Mouse (Mus musculus) liver (tissue): Measurements from ENCODE around the gene Syne1.

Experiments used
- DNase-seq: peaks from one replicate; pipeline ENCODE4 v3.0.0-alpha.2; 2020; ENCODE audit warnings: mixed read lengths

The Syne1 gene

DNA sequence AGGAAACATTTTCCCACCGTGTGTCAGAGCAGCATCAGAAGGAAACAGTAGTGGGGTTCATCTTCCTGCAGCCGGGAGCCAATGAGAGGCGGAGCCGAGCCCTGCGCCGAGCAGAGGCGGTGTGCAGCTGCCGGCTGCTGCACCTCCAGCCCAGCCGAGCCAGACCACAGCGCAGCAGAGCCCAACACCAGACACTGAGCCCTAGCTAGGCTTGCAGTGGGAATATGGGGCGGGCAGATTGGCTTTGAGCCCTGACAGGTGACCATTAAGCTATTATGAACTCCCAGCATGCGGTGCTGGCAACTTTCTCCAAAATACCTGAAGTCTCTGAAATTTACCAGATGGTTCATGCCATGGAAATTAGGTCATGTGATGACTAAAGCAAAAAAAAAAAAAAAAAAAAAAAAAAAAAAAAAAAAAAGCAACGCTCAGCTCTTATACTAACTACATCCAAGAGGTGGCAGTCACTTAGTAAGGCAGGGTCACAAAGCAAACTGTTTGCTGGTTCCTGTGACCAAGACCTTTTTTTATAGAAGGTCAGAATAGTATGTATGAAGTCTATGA, 356.5 kb downstream of the Syne1 start:
- DNase-seq, result peak; percentile 81

DNA sequence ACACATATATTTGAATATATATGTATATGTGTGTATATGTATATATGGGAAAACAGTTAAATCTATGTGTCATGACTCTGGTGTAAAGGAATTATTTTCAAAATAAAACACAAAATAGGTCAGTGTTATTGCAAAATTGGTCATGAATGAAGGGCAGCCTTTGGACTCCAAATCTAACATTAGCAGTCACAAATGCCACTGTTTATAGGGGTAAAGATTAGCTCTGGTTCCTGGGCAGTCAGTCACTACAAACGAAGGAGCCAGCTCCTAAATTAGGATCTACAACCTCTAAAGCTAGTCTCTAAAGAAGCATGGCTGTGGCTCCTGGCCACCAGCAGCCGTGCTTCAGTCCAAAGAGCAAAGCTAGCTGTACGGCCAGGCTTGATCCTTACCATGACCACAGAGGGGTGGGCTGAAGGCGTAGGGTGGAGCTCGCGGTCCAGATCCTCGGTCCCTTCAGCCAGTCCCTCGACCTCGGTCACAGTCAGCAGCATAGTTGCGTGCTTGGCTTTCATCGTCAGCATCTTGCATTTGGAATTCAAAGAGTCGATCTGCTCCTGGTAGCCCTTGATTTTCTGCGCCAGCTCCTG, 357.1 kb downstream of the Syne1 start:
- peak; percentile 65 for DNase-seq

DNA sequence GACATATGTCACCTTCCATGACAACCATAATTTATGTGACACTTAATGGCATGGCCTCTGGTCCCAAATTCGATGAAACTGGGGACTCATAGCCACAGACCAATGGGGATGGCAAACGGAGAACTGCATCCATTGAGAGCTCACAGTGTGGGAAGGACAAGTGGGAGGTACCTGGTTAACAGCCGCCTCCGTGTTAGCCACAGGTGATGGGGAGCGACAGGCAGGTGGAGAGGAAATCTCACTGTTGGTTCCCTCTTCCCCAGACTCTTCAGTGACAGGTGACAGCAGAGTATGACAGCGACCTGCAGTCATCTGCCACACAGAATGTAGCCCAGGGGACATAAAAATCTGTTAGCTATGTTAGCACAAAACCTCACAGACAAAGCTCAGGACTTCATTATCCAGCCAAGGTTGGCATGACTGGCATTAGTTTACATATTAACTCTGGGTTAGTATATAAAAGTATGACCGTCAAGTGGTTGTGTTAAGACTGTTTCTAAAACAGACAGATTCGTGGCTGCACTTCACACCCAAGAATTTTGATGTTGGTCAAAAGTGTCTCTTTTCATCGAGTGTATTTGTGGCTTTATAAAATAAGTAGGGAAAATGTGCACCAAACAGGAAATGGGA, 358.3 kb downstream of the Syne1 start:
- no peak for DNase-seq

DNA sequence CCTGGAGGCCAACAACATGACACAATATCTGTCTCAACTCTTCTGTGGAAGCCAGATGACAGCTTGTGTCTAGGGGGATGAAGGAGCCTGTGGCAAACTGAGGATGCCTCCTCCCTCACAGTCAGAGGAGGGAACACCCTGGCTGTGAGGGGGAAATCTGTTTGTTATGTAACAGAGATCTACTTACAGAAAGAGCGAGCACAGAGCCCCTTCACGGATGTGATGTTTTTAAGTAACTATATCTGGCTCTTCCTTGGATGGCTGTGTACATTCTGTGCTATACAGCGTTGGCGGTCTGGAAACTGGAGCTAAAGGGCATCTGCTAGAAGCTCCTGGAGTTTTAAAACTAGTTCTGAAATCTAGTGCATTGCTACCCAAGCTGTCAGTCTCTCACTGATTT, 360.5 kb downstream of the Syne1 start:
- DNase-seq, result no peak

DNA sequence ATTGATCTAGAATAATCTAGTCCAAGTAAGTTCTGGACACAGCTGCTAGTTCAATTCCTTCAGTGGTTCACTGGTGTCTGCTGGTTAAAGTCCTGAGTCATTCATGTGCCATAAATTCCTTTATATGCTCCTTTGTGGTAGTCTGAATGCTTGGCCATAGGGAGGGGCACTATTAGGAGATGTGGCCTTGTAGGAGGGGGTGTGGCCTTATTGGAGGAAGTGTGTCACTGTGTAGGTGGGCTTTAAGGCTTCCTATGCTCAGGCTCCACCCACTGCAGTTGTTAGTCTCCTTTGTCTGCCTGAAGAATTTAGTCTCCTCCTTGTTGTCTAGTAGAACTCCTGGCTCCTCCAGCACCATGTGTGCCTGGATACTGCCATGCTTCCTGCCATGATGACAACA, 362.4 kb downstream of the Syne1 start:
- no peak for DNase-seq

DNA sequence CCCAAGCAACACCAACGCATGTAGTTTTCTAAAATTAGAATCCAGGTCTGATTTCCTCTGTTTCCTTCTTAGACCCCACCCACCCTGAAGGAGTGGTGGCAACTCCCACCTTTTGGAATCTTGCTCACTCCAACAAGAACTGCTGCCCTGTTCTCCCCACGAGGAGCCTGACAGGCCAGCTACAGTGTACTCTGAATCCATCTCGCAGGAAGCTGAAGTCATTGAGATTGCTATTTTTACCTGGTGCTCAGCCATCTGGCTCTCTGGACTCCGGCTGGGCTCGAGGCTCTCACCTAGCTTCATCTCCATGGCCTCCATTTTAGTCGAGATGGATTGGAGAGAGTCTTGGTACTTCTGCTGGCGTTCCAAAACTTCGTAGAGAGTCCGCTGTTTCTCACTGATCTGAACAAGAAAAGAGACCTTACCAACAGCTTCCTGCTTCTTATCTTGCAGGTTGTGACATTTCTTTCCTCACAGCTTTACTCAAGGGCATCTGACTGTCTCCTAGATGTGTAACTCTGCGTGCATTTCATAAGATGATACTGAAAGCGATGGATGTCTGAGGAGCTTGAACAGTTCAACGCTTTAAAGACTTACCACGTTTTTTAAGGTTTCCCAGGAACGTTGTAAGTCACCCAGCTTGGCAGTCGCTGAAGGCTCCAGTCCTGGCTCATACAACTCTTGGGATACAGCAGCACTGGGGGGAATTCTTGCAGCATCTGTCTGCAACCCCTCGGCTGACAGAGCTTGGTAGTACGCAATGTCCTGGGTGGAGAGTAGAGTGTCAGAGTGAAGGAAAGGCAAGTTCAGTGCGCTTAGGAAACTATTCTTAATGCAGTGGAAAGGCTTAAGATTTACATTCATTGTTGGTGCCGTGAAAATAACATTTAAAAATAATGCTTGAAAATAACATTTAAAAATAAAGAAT, 365.9 kb downstream of the Syne1 start:
- DNase-seq, result no peak

DNA sequence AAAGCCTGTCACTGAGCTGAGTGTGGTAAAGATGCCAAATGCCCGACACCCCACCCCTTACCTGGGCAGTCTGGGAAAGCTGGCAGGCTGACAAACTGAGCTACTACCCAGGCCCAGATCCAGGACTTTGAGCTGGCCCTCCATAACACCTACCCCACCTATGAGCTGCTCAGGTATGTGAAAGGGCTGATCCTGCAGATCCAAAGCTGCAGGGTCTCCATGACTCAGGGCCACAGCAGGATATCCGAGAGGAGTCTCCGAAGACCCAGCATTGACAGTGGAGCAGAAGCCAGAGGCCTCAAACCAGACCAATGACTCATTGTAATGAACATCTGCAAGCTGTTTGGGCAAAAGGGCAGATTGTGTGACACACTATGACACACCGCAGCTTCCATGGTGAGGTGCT, 369.5 kb downstream of the Syne1 start:
- no peak for DNase-seq

DNA sequence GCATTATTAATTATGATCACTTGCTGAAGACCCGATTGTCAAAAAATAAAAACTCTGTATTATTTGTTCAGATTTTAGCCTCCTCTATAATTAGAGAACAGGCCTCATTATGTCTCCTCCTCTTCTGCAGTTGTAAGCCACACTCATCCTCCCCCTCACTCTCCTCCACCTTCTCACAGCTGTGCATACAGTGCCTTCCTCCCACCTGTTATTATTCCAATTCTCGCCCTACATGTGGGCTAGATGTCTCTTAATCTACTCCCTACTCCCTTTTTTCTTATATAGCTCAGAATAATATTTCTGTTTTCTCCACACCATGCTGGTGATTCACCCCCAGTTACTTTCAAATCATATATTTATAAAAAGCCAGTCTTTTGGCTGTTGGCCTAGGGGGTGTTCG, 371.4 kb downstream of the Syne1 start:
- DNase-seq, result no peak

DNA sequence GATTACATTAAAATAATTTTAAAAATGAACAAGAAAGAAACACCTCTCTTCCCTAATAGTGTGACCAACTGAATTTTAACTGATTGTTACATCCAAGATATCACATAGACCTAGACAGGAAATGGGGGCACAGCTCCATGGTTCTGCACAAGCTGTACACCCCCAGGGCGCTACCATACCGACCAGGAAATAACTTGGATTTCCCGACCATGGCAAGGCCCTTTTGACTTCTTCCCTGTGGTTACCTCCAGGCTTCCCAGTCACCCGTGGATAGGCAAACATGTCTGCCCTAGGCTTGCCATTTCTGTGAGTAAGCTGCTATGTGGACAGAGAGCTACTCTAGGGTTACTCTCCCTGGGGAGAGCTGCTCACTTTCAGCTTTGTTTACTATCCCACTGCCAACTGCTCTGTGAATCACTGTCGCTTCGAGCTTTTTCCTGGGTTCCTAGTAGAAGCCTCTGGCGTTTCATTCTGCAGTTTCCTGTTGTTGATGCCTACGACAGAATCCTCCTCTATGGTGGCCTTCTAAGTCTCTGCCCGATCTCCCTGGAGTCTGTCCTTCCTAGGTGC, 373.8 kb downstream of the Syne1 start:
- DNase-seq, result no peak

DNA sequence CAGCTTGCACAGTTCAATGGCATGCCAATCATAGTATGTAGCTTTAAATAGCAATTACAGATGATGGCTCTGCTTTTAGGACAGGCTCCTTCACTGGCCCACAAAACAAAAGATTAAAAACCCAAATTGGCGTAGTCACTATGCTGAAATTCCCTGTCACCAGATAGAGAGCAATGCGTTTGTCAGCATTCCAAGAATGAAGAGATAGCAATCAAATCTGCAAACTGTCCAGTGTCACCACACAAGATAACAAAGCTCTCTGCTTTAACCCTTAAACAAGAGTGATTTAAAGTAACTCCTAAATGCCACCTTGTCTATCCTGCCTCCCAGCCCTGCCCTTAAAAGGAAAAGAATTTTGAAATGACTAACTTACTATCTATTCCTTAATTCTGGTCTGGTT, 374.9 kb downstream of the Syne1 start:
- no peak for DNase-seq

DNA sequence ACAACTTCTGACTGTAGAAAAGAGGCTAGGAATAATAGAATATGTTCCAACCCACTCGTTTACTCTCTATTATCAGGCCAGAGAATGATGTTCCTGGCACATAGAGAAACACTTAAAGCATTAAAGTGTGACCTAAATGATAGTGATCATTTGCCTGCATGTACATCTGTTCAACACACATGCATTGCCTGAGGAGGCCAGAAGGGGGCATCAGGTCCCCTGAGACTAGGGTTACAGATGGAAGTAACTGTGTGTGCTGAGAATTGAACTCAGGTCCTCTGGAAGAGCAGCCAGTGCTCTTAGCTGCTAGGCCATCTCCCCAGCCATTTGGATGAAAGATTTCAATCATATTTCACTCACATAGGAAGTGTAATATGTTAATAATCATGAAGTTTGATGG, 380.9 kb downstream of the Syne1 start:
- peak; percentile 16 for DNase-seq

DNA sequence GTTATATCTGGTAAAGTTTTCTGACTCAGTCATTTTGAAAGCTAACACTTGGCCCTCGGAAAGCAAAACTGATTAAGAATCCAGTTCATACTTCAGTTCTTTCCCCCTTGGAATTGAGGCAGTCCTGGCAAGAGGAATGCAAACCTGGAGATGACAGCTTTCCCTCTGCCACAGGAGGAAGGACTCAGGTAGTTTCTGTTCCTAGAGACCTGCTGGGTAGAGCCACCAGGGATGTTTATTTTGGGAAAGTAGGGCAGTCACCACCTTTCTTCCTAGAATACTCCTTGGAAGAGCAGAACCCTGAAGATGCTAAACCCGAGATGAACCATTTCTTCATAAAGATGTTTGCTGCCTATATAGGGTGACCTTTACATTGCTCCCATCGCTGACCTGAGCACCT, 383.8 kb downstream of the Syne1 start:
- DNase-seq, result no peak

DNA sequence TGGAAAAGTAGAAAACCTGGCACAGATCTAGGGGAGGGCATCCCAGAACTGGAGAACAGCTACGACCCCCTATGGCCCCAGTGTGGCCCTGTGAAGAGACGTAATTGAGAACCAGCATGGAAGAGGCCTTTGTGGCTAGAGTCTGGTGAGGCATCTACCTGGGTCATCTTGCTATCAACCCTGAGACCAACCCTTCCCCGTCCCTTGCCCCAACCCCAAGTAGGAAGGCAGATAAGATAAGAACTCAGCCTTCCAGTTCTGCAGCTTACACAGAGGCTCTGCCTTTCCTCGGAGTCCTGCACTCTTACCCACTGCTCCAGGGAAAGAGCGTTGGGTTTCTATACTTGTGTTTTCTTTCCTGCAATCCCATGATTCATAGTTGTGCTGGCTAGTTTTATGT, 385.8 kb downstream of the Syne1 start:
- DNase-seq, result peak; percentile 14

DNA sequence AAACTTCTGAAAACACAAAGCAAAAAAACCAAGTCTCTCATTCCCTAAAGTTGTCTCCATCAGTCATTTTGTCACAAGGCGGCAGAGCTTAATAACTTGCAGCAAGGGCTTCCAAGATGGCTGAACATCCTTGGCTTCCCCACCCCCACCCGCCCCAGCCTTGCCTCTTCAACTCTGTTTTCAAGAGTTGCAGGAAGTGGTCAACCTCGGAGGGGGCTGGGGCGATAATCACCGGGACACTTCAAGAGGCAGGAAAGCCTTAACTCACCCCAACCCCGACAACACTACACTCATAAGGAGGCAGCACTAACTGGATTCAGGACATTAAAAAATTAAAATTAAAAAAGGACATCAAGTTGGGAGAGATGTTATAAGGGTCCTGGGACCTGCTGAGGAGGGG, 387.5 kb downstream of the Syne1 start:
- peak; percentile 52 for DNase-seq

DNA sequence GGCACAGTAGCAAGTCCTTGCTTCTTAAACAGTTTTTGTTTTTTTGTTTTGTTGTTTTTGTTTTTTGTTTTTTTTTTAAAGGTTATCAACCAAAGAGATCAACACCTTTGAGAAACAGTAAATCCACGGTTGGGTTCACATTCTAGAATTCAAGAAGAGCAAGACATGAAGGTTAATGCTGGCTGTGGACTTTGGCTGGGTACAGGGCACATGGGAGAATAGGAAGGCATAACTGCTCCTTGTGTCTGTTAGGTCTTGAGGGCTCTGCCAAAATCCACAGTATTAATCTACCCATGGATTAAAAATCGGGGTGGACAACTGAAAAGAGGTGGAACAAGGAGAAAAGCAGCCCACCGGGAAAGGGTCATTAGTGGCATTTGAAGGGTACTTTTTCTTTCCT, 388.0 kb downstream of the Syne1 start:
- no peak for DNase-seq

DNA sequence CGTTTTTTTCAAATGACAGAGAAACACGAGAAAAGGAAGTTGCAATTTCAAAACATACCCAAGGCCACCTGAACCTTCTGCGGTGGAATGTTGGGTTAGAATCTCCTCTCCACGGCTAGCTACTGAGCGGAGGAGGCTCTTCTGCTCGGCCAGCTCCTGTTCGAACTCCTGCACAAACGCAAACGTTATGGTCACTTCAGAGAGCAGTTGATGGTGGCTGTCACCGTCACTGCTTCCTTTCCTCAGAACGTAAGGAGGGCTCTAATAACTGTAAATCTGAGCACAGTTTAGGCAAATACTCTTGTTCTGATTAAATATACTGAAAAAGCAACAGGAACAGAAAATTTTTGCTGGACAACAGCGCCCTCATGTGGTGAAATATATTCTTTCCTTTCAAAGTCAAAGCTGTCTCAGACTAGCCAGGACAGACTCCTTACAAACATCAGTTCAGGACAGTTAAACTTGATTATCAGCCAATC, 389.8 kb downstream of the Syne1 start:
- DNase-seq, result peak; percentile 17

DNA sequence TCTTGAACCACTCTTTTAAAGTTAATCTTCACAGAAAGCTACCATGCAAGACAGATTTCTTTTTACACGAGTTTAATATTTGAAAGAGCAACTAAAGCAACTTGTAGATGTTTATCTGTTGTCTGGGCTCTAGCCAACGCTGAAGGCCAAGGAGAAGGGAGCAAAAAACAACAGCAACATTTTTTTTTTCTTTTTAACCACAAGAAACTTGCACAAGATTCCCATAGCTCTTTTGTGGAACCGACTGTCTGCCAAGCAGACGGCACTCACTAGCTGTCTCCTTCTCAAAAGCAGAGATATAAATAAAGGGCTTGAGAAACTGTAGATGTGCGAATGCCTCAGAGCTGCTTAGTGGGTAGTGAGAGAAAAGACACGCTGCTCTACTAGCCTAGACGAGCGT, 391.6 kb downstream of the Syne1 start:
- DNase-seq, result no peak

DNA sequence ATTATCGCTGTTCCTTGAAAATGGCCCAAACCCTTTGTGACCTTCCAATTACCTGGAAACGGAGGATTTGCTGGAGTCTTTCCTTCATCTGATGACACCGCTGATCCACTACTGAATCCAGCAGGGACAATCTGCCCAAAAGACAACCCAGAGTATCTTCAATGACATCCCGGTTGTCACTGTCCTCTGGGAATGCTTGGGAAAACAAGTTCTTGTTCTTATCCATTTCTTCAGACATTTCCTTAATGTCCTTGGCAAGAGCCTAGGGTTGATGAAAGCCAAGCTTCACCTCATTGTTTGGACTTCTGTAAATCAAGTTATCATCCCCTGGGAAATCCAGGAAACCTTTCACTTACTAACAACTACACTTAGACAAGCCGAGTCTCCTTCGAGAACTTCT, 398.2 kb downstream of the Syne1 start:
- no peak for DNase-seq

DNA sequence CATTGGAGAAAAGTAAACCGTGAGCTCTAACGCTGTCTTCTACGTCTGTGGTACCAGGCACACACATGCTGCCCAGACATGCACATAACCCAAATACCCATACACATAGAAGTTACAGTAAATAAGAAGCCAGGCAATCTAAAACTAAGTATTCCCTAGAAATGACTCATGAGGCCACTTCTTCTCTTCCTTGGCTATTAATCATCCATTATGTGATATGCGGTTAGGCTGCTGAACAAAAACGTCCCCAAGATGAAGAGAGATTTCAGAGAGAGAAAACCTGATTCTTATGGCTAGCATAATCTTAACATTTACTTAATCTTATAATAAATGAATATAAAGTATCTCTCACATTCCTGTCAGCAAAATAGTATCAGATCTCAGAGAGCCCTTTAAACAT, 409.8 kb downstream of the Syne1 start:
- no peak for DNase-seq

DNA sequence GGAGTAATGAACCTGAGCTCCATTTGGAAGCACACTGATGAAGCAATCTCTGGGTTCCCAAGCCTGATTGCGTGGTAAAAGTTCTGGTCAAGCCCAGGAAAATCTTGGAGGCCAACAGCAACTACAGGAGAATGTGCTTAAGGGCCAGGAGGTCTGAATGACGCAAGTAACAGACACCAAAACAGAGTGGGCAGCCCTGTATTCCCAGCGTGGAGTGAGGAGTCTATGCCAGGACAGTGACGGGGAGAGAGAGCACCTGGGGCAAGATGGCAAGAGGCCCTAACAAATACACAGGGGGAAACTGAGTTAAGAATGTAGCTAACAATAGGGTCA, 411.4 kb downstream of the Syne1 start:
- DNase-seq, result no peak

DNA sequence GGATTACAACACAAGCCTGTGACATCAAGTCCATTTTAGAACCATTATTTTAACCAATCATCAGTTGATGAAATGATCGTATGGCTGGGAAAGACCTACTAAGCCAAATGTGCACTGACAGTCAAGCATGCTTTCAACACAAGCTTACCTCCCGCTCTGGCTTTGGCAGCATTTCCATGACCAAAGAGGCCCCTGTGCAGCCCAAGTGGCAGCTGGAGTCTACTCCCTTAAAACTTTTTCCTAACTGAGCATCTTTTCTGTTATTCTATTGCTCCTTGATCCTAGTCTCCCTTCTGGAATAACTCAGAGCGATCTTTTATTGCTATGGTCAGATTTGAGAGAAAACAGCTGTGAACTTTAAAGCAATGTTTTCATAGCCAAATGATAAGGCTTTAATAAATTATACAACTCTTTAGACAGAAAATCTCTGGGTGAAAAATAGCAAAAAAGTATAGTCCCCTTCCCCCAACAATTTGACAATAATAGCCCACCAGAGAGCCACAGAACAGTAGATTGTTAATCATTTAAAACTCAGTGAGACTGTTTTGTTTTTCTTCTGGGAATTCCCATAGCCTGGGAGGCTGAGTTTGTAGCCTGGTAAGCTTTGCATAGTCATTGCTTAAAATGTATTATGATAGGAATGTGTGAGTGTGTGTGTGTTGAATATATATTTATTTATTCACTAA, 411.9 kb downstream of the Syne1 start:
- DNase-seq, result no peak

DNA sequence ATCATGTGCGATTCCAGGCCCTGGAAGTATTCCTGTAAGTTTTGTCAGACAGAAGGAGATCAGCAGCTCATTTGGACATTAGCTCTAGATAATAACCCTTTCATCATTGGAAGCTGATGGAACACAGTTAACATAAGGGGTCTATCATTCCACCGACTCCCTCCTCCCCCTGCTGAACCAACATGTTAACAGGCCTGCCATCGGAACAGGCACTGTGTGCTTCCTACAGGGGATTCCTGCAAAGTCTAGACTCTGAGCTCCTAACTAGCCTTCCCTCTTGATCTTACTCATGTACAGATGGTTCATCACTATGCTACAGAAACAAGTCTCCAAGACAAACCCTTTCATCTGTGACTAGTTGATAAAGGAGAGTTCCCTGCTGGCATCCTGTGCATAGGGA, 419.2 kb downstream of the Syne1 start:
- DNase-seq, result no peak

DNA sequence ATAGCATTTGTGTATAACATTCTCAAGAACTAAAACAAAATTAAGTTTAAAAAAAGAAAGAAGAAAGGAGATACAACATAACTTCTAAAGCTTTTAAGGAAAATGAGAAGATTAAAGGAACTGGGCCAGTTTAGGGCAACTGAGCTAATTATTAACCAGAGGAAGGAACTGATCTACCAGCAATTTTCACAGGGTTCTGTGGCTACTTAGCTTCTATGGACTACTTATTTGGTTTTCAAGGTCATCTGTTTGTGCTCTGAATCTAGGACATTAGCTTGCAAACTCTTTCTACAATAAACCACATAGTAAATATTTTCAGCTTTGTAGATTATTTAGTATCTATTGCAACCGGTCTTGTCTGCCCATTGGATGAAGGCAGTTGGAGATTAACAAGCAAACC, 420.8 kb downstream of the Syne1 start:
- no peak for DNase-seq
